Mouse (Mus musculus): ENCODE data around the gene Fam214b. TPM values are rescaled to one million over a fixed set of nuclear protein-coding genes. Genes with fewer than 3 reads are reported as not detected.
A peak's percentile ranks its signal among the peaks of the same experiment; 100 is the strongest.

Fam214b gene
- total RNA-seq, 2 experiments from 2014 or later: 37.6 to 40.8 TPM

GRCm38 (mm10) chr4:43039609-43040008, 6.4 kb downstream of the Fam214b start:
- no peak for DNase-seq (ENCODE audit: low spot score in 2 of 2)

DNA sequence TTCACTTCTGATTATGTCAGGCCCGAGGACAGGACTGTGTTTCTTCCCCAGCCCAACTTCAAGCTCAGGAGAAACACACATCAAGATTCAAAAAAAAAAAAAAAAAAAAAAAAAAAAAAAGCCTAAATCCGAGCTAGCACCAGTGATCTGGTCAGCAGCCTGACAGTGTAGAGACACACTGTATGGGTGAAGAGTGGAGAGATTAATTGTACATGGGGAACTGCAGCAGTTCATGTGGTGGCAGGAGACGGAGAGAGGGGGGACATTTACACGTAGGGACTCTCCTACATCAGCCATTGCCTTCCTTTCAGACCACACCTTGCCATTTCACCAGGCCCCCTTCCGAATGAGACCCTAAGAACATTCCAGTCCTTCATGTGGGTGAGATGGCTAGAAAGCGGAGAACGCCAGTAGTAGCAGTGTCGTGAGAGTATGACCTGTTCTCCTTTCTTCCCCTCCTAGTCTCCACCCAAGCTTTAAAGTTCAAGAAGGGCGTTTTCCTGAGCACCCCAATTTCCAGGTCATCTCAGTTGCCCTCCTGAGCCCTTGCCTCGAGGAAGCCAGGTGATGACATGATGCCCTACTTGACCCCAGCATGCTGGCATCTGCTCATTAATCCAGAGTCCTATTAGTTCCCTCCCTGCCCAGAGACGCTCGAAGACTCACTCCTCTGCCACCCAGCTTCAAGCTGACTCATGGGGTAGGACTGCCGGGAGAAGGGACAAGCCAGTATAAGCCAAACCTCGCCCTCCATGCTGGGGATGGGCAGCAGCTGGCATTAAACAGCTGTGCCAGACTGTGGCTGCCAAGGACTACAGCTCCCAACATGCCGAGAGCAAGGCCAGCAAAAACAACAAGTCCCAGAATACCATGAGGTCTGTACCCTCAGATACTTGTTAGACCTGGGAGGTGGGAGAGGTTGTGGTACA, 7.2 kb downstream of the Fam214b start:
- peak in 1 of 2 experiments; percentile 50 for DNase-seq (ENCODE audit: low spot score in 2 of 2)

- DNase-seq (ENCODE audit: low spot score in 2 of 2): no peak
Observed at GRCm38 (mm10) chr4:43037860-43038566, 8.0 kb downstream of the Fam214b start.

DNA sequence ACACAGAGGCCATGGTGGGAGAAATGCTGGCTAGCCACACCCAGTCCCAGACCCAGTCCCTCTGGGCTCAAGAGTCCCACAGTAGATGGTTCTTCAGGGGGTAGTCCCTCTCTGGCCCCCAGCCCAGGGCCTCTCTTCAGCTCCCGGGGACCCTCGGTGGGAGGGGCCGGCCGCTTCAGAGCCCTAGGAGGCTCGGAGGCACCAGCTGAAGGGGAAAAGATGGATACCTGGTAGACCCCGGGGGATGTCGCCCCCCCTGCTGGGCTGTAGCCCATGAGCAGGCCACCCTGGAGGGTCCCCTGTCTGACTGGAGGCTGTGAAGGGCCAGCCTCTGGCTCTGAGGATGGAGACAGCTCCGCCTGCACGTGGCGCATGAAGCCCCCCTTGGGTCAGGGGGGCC, 9.7 kb downstream of the Fam214b start:
- DNase-seq (ENCODE audit: low spot score in 2 of 2): no peak

DNA sequence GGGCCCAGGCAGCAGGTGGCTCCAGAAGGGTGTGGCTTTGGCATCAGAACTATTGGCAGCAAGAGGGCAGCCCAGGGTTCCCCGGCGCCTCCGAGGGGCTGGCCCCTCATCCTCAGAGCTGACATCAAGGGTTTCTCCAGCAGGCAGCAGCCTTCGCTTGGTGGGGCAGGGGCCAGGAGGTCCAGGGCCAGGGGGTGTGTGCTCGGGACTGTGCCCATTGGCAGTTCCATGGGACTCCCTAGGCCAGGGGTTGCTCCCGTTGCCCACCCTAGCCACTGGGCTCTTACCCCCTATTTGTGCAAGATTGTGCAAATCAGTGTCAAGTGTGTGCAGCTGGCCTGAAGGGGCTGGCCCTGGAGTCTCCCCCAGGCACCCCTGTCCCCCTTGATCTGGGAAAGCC, 10.2 kb downstream of the Fam214b start:
- DNase-seq (ENCODE audit: low spot score in 2 of 2): no peak

DNA sequence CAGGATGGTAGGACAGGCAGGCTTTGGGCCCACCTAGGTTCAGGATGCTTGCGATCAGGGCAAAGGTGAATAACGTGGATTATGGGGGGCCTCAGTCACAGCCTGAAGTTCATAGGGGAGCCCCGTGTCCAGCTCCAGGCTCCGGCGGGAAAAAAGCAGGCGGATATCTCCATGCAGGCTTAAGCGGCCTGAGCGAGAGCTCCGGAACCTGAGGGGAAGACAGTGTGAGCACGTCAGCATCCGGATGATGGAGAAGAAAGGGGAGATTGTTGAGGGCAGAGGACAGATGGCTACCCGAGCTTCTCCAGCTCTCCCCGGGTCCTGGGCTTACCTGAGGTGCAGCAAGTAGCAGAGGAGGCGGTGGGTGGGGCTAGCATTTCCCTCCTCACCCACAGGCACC, 12.5 kb downstream of the Fam214b start:
- no peak for DNase-seq (ENCODE audit: low spot score in 2 of 2)

DNA sequence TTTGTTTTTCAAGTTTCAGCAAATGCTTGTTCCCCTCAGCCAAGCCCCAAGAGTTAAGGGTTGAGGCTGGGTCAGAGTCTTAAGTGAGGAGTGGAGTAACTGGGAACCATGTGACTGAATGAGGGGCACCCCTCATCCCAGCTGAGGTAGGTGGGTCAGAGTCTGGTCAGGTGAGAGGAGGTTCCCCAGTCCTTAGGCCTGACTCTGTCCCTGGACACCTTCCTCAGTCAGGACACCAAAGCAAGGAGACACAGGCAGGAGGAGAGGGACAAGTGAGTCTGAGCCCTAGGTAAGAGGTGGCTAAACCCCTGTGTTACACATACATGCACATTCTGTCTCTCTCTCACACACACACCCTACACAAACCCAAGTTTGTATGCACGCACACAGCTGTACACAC, 13.5 kb downstream of the Fam214b start:
- no peak for DNase-seq (ENCODE audit: low spot score in 2 of 2)

DNA sequence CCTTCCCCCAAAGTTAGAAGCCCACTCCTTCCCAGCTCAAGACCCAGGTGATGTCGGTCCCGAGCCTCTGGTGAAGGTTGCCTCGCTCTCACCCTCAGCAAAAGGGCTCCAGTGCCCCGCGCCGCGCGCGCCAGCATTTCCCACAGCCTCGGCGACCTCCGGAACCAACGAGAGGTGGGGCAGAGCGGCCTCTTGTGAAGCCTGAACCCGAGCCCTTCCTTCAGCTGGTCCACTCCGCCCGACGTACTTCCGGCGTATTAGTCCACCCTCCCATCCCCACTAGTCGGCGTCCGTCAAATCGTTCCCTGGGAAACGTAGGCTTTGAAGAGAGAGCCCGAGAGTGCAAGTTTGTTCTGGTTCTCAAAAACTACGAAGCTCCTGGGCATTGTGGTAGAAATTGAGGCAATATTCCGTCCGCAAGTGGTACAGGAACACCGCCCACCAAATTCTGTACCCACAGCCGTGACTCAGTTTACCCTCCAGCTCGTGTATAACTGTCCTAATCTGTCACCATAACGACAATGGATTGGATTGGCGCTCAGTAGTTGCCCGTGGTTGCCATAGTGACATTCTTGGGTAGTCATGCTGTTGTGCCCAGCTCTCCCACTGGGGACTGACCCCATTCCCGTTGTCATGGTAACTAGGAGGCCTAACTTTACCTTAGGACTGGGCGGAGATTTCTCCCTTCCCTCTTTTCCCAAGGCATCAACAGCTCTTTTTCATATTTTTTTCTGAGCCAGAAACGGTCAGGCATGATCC, 14.6 kb downstream of the Fam214b start, which contains the start of gene Stoml2:
Gene Stoml2 (minus strand): TSS at position 474 of the 759 bp plus-strand sequence.
- DNase-seq (ENCODE audit: low spot score in 2 of 2): peak; percentile 77 to 89

GRCm38 (mm10) chr4:43030780-43031230, 15.2 kb downstream of the Fam214b start:
- no peak for DNase-seq (ENCODE audit: low spot score in 2 of 2)

- no peak for DNase-seq (ENCODE audit: low spot score in 2 of 2)
Observed at GRCm38 (mm10) chr4:43030352-43030751, 15.7 kb downstream of the Fam214b start.

DNA sequence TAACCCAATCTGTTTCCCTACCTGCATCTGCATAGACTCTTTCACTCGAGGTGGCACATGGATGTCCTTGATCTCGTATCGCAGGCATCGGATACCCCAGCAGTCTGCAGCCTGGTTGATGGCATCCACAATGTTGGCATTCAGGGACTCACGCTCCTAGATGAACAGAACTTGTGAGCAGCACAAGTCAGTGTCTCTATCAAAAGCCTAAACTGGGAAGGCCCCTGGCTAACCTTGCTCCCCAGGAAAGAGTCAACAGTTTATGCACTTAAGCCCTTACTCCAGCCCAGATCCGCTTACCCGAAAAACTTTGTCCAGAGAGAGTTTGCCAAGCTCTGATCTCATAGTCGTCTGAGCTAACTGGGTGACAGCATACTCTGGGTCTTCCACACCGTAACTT, 16.3 kb downstream of the Fam214b start:
- DNase-seq (ENCODE audit: low spot score in 2 of 2): no peak

GRCm38 (mm10) chr4:43029121-43029520, 16.9 kb downstream of the Fam214b start:
- no peak for DNase-seq (ENCODE audit: low spot score in 2 of 2)

- peak; percentile 93 for DNase-seq (ENCODE audit: low spot score in 2 of 2)
Observed at GRCm38 (mm10) chr4:43025084-43025960, 20.7 kb downstream of the Fam214b start, which contains the start of gene Pigo. Pigo (minus strand) TSS chr4:43025819.

- no peak for DNase-seq (ENCODE audit: low spot score in 2 of 2)
Observed at GRCm38 (mm10) chr4:43024673-43025072, 21.3 kb downstream of the Fam214b start.

GRCm38 (mm10) chr4:43021341-43021740, 24.7 kb downstream of the Fam214b start:
- DNase-seq (ENCODE audit: low spot score in 2 of 2): no peak

DNA sequence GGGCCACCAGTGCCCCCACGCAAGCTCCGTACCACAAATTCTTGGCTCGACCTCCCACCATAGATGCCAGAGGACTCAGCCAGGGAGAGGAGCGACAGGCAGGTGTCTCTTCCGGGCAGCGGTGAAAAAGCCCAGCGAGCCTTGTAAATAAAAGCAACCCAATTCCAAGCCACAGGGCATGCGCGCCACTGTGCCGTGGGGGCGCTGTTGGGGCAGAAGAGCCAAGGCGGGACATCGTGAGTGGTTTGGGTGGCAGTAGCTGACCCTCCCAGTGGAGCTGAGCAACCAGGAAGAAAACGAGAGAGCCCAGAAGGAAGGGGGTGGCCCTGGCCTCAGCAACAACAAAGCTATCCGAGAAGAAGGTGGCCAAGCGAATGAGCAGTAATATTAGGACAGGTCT, 25.1 kb downstream of the Fam214b start:
- no peak for DNase-seq (ENCODE audit: low spot score in 2 of 2)

DNA sequence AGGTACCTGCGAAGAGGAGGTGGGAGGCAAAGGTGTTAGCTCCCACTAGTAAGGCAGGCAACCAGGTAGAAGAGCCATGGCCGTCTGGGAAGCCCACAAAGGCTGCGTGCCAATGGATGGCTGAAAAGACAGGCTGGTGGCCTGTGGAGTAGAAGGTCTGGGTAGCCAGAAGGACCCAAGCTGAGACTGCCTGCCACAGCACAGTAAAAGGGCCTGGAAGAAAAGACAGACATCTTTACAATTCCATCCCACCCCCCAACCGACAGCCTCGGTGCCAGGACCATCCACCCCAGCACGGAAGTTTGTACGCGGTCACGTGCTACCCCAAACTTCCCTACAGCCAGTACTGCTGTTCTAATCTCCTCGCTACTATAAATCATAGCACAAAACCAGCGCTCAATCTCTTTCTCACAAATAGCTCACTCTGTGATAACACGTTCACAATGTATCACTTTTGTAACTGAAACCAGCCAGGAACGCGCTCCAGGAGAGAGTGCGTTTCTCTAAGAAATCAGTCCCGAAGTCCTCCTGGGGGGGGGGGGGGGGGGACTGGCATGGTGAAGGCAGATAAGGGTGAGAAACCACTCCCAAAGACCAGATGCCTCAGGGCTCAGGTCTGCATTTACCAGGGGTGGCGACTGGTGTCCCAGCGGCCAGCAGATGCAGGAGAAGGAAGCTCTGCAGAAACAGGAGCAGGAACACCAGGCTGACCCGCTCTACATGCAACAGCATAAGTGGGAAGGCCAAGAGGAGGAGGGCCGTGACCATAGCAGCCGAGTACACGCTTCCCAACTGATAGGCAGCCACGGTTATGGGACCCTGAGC, 26.2 kb downstream of the Fam214b start:
- no peak for DNase-seq (ENCODE audit: low spot score in 2 of 2)

DNA sequence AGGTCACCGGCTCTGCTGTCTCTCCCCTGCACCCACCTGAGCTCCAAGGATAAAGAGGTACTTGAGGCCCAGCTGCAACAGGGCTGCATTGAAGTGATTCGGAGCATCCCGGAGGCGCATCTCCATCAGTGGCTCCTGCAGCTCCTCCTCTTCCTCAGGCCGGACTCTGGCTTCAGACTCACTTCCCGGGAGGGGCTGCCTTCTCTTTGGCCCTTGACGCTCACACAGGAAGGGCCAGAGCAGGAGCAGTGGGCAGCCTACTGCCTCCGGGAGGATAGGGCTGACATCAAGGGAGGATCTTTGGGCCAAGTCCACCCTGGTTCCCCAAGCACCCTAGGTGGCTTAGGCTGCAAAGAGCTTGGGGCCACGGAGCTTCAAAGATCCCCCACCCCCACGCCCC, 26.8 kb downstream of the Fam214b start:
- DNase-seq (ENCODE audit: low spot score in 2 of 2): no peak

- DNase-seq (ENCODE audit: low spot score in 2 of 2): no peak
Observed at GRCm38 (mm10) chr4:43018156-43018555, 27.9 kb downstream of the Fam214b start.

Measured in adrenal gland, postnatal 4 days (tissue).